Mouse (Mus musculus) urinary bladder, postnatal 25 days (tissue): ENCODE data around the gene Kdelr3.

Experiments
- DNase-seq: peaks from one replicate; pipeline ENCODE4 v3.0.0; 2022; ENCODE audit warnings: low spot score

Kdelr3 gene

GRCm38 (mm10) chr15:79575543-79576222 lies 59.5 kb downstream of the Kdelr3 start:
- DNase-seq, result no peak

- DNase-seq, result no peak
Measured at GRCm38 (mm10) chr15:79576947-79577346, 60.7 kb downstream of the Kdelr3 start.
